Mouse (Mus musculus): Measurements from ENCODE around the gene Snta1. TPM values are rescaled to one million over a fixed set of nuclear protein-coding genes. Genes with fewer than 3 reads are reported as not detected.

The Snta1 gene
- polyA plus RNA-seq (2017; shearing (Covaris generic)) = not detected

DNA sequence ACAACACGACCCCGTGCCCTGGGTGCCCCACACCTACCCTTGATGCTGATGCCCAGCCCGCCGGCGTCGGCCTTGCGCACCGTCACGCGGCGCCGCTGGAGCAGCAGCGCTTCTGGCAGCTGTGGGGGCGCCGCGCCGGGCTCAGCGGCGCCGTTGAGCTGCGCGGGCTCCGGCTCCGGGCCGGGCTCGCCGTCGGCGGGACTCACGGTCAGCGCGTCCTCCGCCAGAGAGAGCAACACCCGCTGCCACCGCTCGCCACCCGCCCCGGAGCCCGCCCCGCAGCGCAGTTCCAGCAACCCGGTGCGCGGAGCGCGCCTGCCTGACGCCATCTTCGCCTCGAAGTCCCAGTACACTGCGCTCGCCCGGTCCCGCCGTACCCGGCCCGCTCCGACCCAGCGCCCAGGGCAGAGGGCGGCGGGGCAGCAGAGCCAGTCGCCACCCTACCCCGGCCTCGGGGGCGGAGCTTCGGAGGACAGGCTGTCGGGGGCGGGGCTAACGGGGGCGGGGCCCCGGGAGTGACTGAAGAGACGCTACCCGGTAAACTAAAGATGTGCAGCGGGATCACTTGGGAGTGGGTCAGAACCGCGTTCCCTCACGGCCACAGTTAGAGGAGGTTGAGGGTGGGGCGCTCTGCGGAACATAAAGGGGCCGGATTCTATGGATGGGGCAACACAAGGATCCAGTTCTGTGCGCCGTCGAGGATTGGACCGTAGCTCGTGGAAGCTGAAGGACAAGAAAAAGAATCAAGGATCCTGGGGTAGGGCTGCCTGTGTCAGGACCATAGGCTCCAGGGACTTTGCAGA lies at the start of gene Snta1:
Gene Snta1 (minus strand): TSS at position 457 of the 803 bp plus-strand sequence.

DNA sequence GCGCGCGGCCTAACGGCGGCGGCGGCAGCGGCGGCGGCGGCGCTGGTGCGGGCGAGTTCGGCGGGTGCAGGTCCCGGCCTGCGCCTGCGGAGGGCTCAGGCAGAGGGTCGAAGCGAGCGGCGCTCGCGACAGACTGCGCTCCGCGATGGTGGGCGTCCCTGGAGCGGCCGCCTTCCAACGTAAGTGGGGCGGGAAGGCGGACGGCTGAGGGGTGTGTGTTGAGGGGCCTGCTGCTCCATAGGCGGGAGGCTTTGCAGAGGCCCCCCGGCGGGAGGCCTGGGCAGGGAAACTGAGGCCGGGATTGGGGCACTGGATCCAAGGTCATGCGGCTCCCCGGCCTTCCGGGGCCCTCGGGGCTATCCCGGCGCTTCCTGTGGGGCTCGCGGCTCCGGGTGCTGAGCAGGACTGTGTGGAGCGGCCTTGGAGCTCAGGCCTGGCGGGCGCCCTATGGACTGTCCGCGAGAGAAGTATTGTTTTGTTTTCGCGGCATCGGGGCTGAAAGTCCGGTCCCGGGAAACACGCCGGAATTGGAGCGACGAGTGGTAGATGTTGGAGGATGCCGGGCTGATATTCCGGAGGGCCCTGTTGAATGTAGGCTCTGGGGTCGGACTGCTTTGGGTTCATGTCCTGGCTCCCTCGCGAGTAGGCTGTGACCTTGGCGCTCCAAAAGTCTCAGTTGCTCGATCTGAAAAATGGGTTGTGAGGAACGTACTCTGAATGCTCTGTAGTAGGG lies 28.7 kb upstream of the Snta1 start, which contains the start of gene Cbfa2t2:
Gene Cbfa2t2 (plus strand): TSS at position 24 of the 733 bp plus-strand sequence.

DNA sequence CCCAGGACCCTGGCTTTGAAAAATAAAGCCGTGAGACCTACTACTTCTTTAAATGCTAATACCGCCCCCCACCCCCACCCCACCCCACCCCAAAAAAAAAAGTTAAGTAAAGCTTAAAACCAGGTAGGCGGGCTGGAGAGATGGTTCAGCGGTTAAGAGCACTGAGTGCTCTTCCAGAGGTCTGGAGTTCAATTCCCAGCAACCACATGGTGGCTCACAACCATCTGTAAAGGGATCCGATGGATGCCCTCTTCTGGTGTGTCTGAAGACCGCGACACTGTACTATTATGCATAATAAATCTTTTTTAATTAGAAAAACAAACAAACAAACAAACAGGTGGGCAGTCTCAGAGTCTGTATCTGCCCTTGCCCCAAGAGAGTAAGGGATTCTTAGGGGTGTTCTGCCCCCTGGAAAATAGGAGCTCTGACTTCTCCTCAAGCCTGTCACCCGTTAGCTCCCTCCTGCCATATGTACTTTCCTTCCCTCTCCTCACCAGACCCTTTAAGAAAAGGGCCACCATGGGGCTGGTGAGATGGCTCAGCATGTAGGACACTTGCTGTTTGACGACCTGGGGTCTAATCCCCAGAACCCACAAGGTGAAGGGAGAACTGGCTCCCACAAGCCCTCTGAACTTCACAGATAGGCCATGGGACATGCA lies 34.9 kb downstream of the Snta1 start, which contains the start of gene Cdk5rap1:
Gene Cdk5rap1 (minus strand): TSS at position 169 of the 659 bp plus-strand sequence.

Other genes starting within 250 kb of the Snta1 start
- gene Bpifa5, start 245.5 kb downstream of the Snta1 start, polyA plus RNA-seq (2017; shearing (Covaris generic)) = not detected
- not detected for gene Bpifb1, start 217.3 kb downstream of the Snta1 start, polyA plus RNA-seq (2017; shearing (Covaris generic))
- not detected for gene Bpifb5, start 184.4 kb downstream of the Snta1 start, polyA plus RNA-seq (2017; shearing (Covaris generic))
- not detected for gene Bpifb9a, start 150.2 kb downstream of the Snta1 start, polyA plus RNA-seq (2017; shearing (Covaris generic))
- gene Bpifb9b, start 100.9 kb downstream of the Snta1 start, polyA plus RNA-seq (2017; shearing (Covaris generic)) = not detected
- gene Cdk5rap1, start 35.1 kb downstream of the Snta1 start, polyA plus RNA-seq (2017; shearing (Covaris generic)) = 37.6 TPM
- gene Cbfa2t2, start 28.4 kb upstream of the Snta1 start, polyA plus RNA-seq (2017; shearing (Covaris generic)) = 13.9 TPM
- gene 1700003F12Rik, start 139.0 kb upstream of the Snta1 start, polyA plus RNA-seq (2017; shearing (Covaris generic)) = not detected
- not detected for gene Actl10, start 143.7 kb upstream of the Snta1 start, polyA plus RNA-seq (2017; shearing (Covaris generic))
- gene Necab3, start 150.8 kb upstream of the Snta1 start, polyA plus RNA-seq (2017; shearing (Covaris generic)) = 0.66 TPM
- 0.65 TPM for gene E2f1, start 161.8 kb upstream of the Snta1 start, polyA plus RNA-seq (2017; shearing (Covaris generic))
- gene Pxmp4, start 195.6 kb upstream of the Snta1 start, polyA plus RNA-seq (2017; shearing (Covaris generic)) = 31.1 TPM
- 0.45 TPM for gene Zfp341, start 205.2 kb upstream of the Snta1 start, polyA plus RNA-seq (2017; shearing (Covaris generic))
- gene 4930519P11Rik, start 205.3 kb upstream of the Snta1 start, polyA plus RNA-seq (2017; shearing (Covaris generic)) = not detected
- 5.7 TPM for gene Chmp4b, start 243.6 kb upstream of the Snta1 start, polyA plus RNA-seq (2017; shearing (Covaris generic))